In genomic region chr1:177845812-177846211, GRCm38 (mm10) we compare ENCODE assay signal across 7 mouse cellular contexts. TPM values are rescaled to one million over a fixed set of nuclear protein-coding genes. Genes with fewer than 3 reads are reported as not detected.
A peak's percentile ranks its signal among the peaks of the same experiment; 100 is the strongest.
DNase-seq lines count a peak whose midpoint lies in the region; ATAC-seq and TF ChIP-seq lines count a peak whose summit lies in the region.
"Not testable (repeated sequence)": the region's sequence is repeated elsewhere in the genome, so short reads cannot be mapped to it uniquely, and the experiment has no call there.

No protein-coding gene starts in this region.

- TF ChIP-seq POLR2A in bone marrow, adult 2 months (IDR thresholded peaks at IDR 0.05; ENCODE audit: borderline replicate concordance, control insufficient read depth, low read depth, low read length): not testable (repeated sequence)

- 72% methylated on average over 3 of the region's 3 CpGs for whole genome bisulfite sequencing in bone marrow, adult 2 months
- 54% methylated on average over 3 of the region's 3 CpGs for WGBS in hindbrain, embryonic 11.5 days
- WGBS in midbrain, postnatal 0 days: 60% methylated on average over 3 of the region's 3 CpGs

- peak; percentile 39 for TF ChIP-seq CTCF in bone marrow, adult 2 months (IDR thresholded peaks at IDR 0.05; ENCODE audit: control insufficient read depth, insufficient read depth, low read length)
- TF ChIP-seq CTCF in midbrain, postnatal 0 days (IDR thresholded peaks at IDR 0.05): peak; percentile 13; the same call in 1 of the 2 replicates

- H3K4me1 ChIP-seq in ES-E14 (ENCODE audit: control insufficient read depth in 2 of 2, insufficient read depth in 2 of 2, low read length in 2 of 2, poor library complexity in 1 of 2); bone marrow, adult 2 months (ENCODE audit: control insufficient read depth, insufficient read depth, low read length); hindbrain, embryonic 11.5 days (replicated peaks; ENCODE audit: control insufficient read depth, insufficient read depth, low read length); midbrain, postnatal 0 days (ENCODE audit: insufficient read depth, low read length): not testable (repeated sequence)

- H3K9me3 ChIP-seq in ES-E14 (ENCODE audit: control insufficient read depth, insufficient read depth, low read depth, low read length); hindbrain, embryonic 11.5 days (ENCODE audit: control insufficient read depth, low read length); midbrain, postnatal 0 days (ENCODE audit: low read length): not testable (repeated sequence)

- H3K4me2 ChIP-seq in hindbrain, embryonic 11.5 days (replicated peaks; ENCODE audit: low read depth, low read length); midbrain, postnatal 0 days (ENCODE audit: low read depth, low read length, poor library complexity, severe bottlenecking): not testable (repeated sequence)

- H3K4me3 ChIP-seq in ES-E14 (ENCODE audit: insufficient read depth in 1 of 2, low read depth in 1 of 2, low read length in 2 of 2, poor library complexity in 1 of 2, severe bottlenecking in 1 of 2); bone marrow, adult 2 months (replicated peaks; ENCODE audit: control insufficient read depth, low read depth, low read length); hindbrain, embryonic 11.5 days (ENCODE audit: low read depth, low read length); midbrain, postnatal 0 days (ENCODE audit: low read depth, low read length): not testable (repeated sequence)

- peak; percentile 36 for DNase-seq in ES-E14 (ENCODE audit: low read depth, low spot score)
- peak; percentile 13 for DNase-seq in embryo, embryonic 10.5 days (ENCODE audit: low spot score)
- DNase-seq in hindbrain, embryonic 11.5 days (ENCODE audit: low spot score): peak; percentile 19
- DNase-seq in liver: peak; percentile 35
- not testable (repeated sequence) for DNase-seq in midbrain, postnatal 0 days (ENCODE audit: low spot score)
- peak; percentile 25 for DNase-seq in testis, postnatal 14 days (ENCODE audit: low spot score)

- in situ Hi-C loops in ES-E14 (cut with MboI; ENCODE audit: low sequenced_read_pairs in 2 of 2, unreplicated experiment in 2 of 2): not testable (repeated sequence)

- not testable (repeated sequence) for H3K27me3 ChIP-seq in hindbrain, embryonic 11.5 days (ENCODE audit: control insufficient read depth, insufficient read depth, low read length); midbrain, postnatal 0 days (ENCODE audit: insufficient read depth, low read length)

- not testable (repeated sequence) for H3K9ac ChIP-seq in ES-E14 (ENCODE audit: insufficient read depth, low read depth, low read length, poor library complexity, severe bottlenecking); hindbrain, embryonic 11.5 days (ENCODE audit: low read depth, low read length); midbrain, postnatal 0 days (replicated peaks; ENCODE audit: low read length, poor library complexity, severe bottlenecking)

- not testable (repeated sequence) for H3K27ac ChIP-seq in ES-E14 (ENCODE audit: insufficient read depth, low read depth, low read length, poor library complexity, severe bottlenecking); bone marrow, adult 2 months (ENCODE audit: control insufficient read depth, insufficient read depth, low read depth, low read length, poor library complexity); hindbrain, embryonic 11.5 days (ENCODE audit: low read depth, low read length); midbrain, postnatal 0 days (ENCODE audit: low read depth, low read length)

- H3K36me3 ChIP-seq in ES-E14 (ENCODE audit: control insufficient read depth, insufficient read depth, low read length, poor library complexity, severe bottlenecking); hindbrain, embryonic 11.5 days (ENCODE audit: control insufficient read depth, insufficient read depth, low read length); midbrain, postnatal 0 days (ENCODE audit: insufficient read depth, low read length): not testable (repeated sequence)

- not testable (repeated sequence) for ATAC-seq in hindbrain, embryonic 11.5 days (ENCODE audit: low FRiP score); midbrain, postnatal 0 days (ENCODE audit: low FRiP score)

TF ChIP-seq in ES-E14, 5 proteins besides CTCF, POLR2A, EP300 and RAD21:
- TF ChIP-seq ZNF384 (IDR thresholded peaks at IDR 0.05; ENCODE audit: low read depth, low read length): peak; percentile 74

RNA-seq across cellular contexts. Expression of gene Adss, which starts 49.5 kb away (rescaled TPM):
- total RNA-seq in ES-E14 (2012; rRNA removed): 63.7 and 96.9 TPM in 2 replicates
- 17.0 and 39.2 TPM in 2 replicates for polyA plus RNA-seq in bone marrow, adult 2 months (2011; ENCODE audit: insufficient read depth, insufficient read length, low replicate concordance, missing spikeins)
- polyA plus RNA-seq in hindbrain, embryonic 11.5 days (2014; fragmentation: Nextera tagmentation; extraction: Ambion mirVana): 59.0 and 67.7 TPM in 2 replicates
- total RNA-seq in midbrain, postnatal 0 days (2014; rRNA removed): 62.9 and 81.3 TPM in 2 replicates
- polyA plus RNA-seq in midbrain, postnatal 0 days (2015; fragmentation: Nextera tagmentation; extraction: Ambion mirVana): 49.6 and 52.6 TPM in 2 replicates
